Mouse (Mus musculus) thymus, adult 2 months (tissue): ENCODE data around the gene Prkca. TPM values are rescaled to one million over a fixed set of nuclear protein-coding genes. Genes with fewer than 3 reads are reported as not detected.

Experiments used
- DNase-seq: peaks from one replicate; pipeline ENCODE4 v3.0.0; 2021
- H3K27ac ChIP-seq: fragments of 200-500 bp; 2 replicates; pipeline ENCODE4 v1.5.1; 2012; ENCODE audit warnings: low read length, control low read depth; ENCODE audit not compliant: control insufficient read depth, insufficient read depth
- H3K27me3 ChIP-seq: fragments of 200-500 bp; 2 replicates; pipeline ENCODE4 v1.6.1; 2012; ENCODE audit warnings: mild to moderate bottlenecking, low read length, moderate library complexity, mixed read lengths; ENCODE audit not compliant: control insufficient read depth, insufficient read depth
- H3K36me3 ChIP-seq: fragments of 200-500 bp; 2 replicates; pipeline ENCODE4 v1.6.1; 2012; ENCODE audit warnings: mild to moderate bottlenecking, low read length, moderate library complexity; ENCODE audit not compliant: control insufficient read depth, insufficient read depth
- H3K4me1 ChIP-seq: fragments of 200-500 bp; replicated peaks from 2 replicates; pipeline ENCODE4 v1.6.1; 2012; ENCODE audit warnings: low read length; ENCODE audit not compliant: control insufficient read depth, insufficient read depth
- H3K4me3 ChIP-seq: fragments of 200-500 bp; 2 replicates; pipeline ENCODE4 v1.5.1; 2012; ENCODE audit warnings: mild to moderate bottlenecking, low read length, control low read depth, moderate library complexity; ENCODE audit not compliant: control insufficient read depth, insufficient read depth
- CTCF ChIP-seq: fragments of 200-500 bp; IDR thresholded peaks from 2 replicates; pipeline ENCODE4 v1.5.1; 2012; ENCODE audit warnings: mild to moderate bottlenecking, control low read depth, low read length, moderate library complexity, borderline replicate concordance; ENCODE audit not compliant: control insufficient read depth, poor library complexity, insufficient read depth; ENCODE audit errors: extremely low read depth
- POLR2A ChIP-seq: fragments of 200-500 bp; IDR thresholded peaks from 2 replicates; pipeline ENCODE4 v1.6.1; 2012; ENCODE audit warnings: mild to moderate bottlenecking, low read length, control low read depth, moderate library complexity; ENCODE audit not compliant: control insufficient read depth, poor library complexity, insufficient read depth; ENCODE audit errors: extremely low read depth
- WGBS: fragments of 180-500 bp; shearing (Covaris S2); methylation state at CpG from one replicate; pipeline ENCODE4 v1.1.7; 2018; 5-methylcytosine and 5-hydroxymethylcytosine counted together
- polyA plus RNA-seq: library from polyadenylated mRNA; depleted of rRNA; stranded (reverse); fragments of >200 nt; gene quantifications from 2 replicates; pipeline ENCODE4 v1.2.3, GENCODE M21; 2012

Prkca gene
- polyA plus RNA-seq, 1 experiment, result 11.0 TPM

GRCm38 (mm10) chr11:108200679-108201586, 142.8 kb downstream of the Prkca start:
- no peak overlapping the region for H3K4me3 ChIP-seq
- no peak overlapping the region for H3K27ac ChIP-seq
- H3K4me1 ChIP-seq, result no peaks in the 10 kb centered on the region
- TF ChIP-seq POLR2A, result no peak
- no peak for TF ChIP-seq CTCF
- DNase-seq, result no peak
- H3K27me3 ChIP-seq, result no peaks in the 10 kb centered on the region
- 97% methylated on average over 15 of the region's 15 CpGs for WGBS
- no peaks in the 10 kb centered on the region for H3K36me3 ChIP-seq

DNA sequence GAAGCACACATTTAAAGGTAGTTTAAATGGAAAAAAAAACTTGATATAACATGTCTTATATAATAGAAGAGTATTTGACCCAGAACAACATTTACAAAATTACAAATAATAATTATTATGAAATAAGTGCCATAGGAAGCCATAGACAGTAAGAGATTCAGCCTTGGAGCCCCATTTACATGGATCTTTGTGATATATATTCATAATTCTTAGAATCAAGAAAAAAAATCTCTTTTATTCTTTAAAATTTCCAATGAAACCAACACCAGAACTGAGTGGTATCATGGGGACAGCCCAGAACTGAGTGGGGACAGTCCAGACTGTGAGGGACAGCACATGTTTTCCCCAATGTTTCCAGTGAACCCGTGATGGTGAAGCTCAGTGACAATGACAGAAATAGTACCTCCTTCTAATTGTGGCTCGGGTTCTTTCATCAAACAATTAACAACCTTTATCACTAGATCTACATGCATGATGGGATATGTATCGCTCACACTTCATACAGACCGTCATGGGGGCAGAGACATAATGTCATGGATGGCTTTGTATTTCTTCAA, 144.2 kb downstream of the Prkca start:
- DNase-seq, result no peak
- 93% methylated on average over 4 of the region's 4 CpGs for WGBS
- no peaks in the 10 kb centered on the region for H3K36me3 ChIP-seq
- H3K27ac ChIP-seq, result no peak overlapping the region
- H3K4me1 ChIP-seq, result no peaks in the 10 kb centered on the region
- no peak overlapping the region for H3K4me3 ChIP-seq
- TF ChIP-seq CTCF, result no peak
- TF ChIP-seq POLR2A, result no peak
- H3K27me3 ChIP-seq, result no peaks in the 10 kb centered on the region

DNA sequence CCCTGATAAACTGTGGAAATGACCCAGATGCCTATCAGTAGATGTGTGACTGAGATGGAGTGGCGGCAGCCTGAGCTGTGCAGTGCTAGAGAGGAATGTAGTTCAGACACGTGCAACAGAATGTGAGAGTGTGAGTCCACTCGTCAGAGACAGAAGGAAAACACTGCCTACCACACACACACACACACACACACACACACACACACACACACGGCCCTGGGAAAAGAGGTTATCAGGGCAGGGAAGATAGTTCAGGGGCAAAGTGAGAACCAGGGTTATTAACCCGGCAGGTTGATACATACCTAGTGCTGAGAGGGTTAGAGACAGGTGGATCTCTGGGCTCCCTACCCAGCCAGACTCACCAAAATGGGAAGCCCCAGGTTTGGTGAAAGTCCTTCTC, 145.1 kb downstream of the Prkca start:
- TF ChIP-seq CTCF, result no peak
- TF ChIP-seq POLR2A, result no peak
- WGBS, result 91% methylated on average over 5 of the region's 5 CpGs
- Histone ChIP-seq H3K27me3 (no peaks in the 10 kb centered on the region), H3K36me3 (no peaks in the 10 kb centered on the region), H3K27ac (no peak overlapping the region), H3K4me3 (no peak overlapping the region), H3K4me1 (no peaks in the 10 kb centered on the region)
- no peak for DNase-seq

GRCm38 (mm10) chr11:108197427-108198218, 146.1 kb downstream of the Prkca start:
- Histone ChIP-seq H3K4me3 (no peak overlapping the region), H3K27me3 (no peaks in the 10 kb centered on the region), H3K36me3 (no peaks in the 10 kb centered on the region), H3K27ac (no peak overlapping the region), H3K4me1 (no peaks in the 10 kb centered on the region)
- no peak for DNase-seq
- WGBS, result 95% methylated on average over 9 of the region's 9 CpGs
- TF ChIP-seq POLR2A (no peak), CTCF (no peak)

DNA sequence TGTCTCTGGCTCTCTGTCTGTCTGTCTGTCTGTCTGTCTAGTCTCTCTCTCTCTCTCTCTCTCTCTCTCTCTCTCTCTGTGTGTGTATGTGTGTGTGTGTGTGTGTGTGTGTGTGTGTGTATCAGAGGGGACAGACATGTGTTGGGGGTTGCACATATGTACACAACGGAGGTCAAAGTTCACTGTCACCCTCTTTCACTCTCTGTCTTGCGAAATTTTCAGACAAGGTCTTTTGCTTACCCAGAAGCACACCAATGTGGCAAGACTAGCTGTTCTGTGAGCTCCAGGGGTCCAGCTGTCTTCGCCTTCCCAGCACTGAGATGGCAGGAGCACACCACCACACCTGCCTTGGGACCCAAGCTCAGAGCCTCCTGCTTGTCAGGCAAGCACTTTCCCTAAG, 146.9 kb downstream of the Prkca start:
- DNase-seq, result no peak
- no peak overlapping the region for H3K4me3 ChIP-seq
- 94% methylated on average over 3 of the region's 3 CpGs for WGBS
- no peaks in the 10 kb centered on the region for H3K27me3 ChIP-seq
- no peak for TF ChIP-seq POLR2A
- H3K27ac ChIP-seq, result no peak overlapping the region
- no peaks in the 10 kb centered on the region for H3K4me1 ChIP-seq
- H3K36me3 ChIP-seq, result no peaks in the 10 kb centered on the region

DNA sequence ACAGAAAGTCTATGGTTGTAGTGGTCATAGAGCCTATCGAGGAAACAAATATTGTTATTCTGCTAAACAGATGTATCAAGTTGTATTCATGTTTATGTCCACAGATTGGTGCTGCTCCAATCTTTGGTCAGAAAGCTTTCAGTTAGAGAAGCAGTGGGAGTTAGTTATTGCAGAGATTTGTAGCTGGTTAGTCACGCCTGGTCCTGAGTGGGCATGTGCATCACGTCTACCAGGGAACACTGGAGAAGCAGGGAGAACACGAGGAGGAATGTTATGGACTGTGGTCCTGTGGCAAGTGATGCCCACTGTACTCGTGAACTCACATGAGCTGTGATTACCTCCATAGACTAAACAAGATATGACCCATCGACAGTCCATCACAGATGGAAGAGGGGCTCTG, 153.4 kb downstream of the Prkca start:
- 97% methylated on average over 6 of the region's 6 CpGs for WGBS

More for the DNA sequence above, 153.4 kb downstream of the Prkca start:
- no peaks in the 10 kb centered on the region; the same call in 1 of the 2 replicates for H3K27me3 ChIP-seq
- DNase-seq, result no peak
- no peak overlapping the region for H3K27ac ChIP-seq
- no peaks in the 10 kb centered on the region for H3K36me3 ChIP-seq
- no peak overlapping the region for H3K4me3 ChIP-seq
- no peak for TF ChIP-seq POLR2A
- TF ChIP-seq CTCF, result no peak
- no peaks in the 10 kb centered on the region for H3K4me1 ChIP-seq
